Mouse (Mus musculus) forebrain, embryonic 16.5 days (tissue): ENCODE results near the gene Pold4. TPM values are rescaled to one million over a fixed set of nuclear protein-coding genes. Genes with fewer than 3 reads are reported as not detected.

ENCODE experiments used
- ATAC-seq: fragments of 200-750 bp; cut with Nextera tagmentation; 2 replicates; pipeline ENCODE4 v1.8.0; 2017; ENCODE audit warnings: mild to moderate bottlenecking, moderate library complexity
- H3K27ac ChIP-seq: fragments of 300-500 bp; sonication (generic); 2 replicates; pipeline ENCODE4 v1.5.1; 2014; ENCODE audit warnings: low read length, control low read depth
- H3K27me3 ChIP-seq: fragments of 300-500 bp; sonication (generic); replicated peaks from 2 replicates; pipeline ENCODE4 v1.6.1; 2014; ENCODE audit warnings: low read length; ENCODE audit not compliant: control insufficient read depth, insufficient read depth
- H3K36me3 ChIP-seq: fragments of 300-500 bp; sonication (generic); 2 replicates; pipeline ENCODE4 v1.6.1; 2014; ENCODE audit not compliant: control insufficient read depth, insufficient read depth
- H3K4me1 ChIP-seq: fragments of 300-500 bp; sonication (generic); replicated peaks from 2 replicates; pipeline ENCODE4 v1.6.1; 2014; ENCODE audit warnings: low read length; ENCODE audit not compliant: control insufficient read depth, insufficient read depth
- H3K4me2 ChIP-seq: fragments of 300-500 bp; sonication (generic); 2 replicates; pipeline ENCODE4 v1.6.1; 2014; ENCODE audit warnings: mild to moderate bottlenecking, low read length, control low read depth
- H3K4me3 ChIP-seq: fragments of 300-500 bp; sonication (generic); replicated peaks from 2 replicates; pipeline ENCODE4 v1.5.1; 2014; ENCODE audit warnings: mild to moderate bottlenecking, low read length, control low read depth
- H3K9ac ChIP-seq: fragments of 300-500 bp; sonication (generic); replicated peaks from 2 replicates; pipeline ENCODE4 v1.6.1; 2014; ENCODE audit warnings: low read depth, low read length, control low read depth
- H3K9me3 ChIP-seq: fragments of 300-500 bp; sonication (generic); 2 replicates; pipeline ENCODE4 v1.6.1; 2016; ENCODE audit warnings: low read length; ENCODE audit not compliant: control insufficient read depth
- WGBS: fragments of 180-500 bp; shearing (Covaris S2); extraction: QIAGEN DNeasy Blood & Tissue Kit; methylation state at CpG from one replicate; pipeline ENCODE4 v1.1.7; 2014; 5-methylcytosine and 5-hydroxymethylcytosine counted together
- polyA plus RNA-seq: library from polyadenylated mRNA; unstranded; fragments of >200 nt; fragmentation: Nextera tagmentation; extraction: Ambion mirVana; gene quantifications from 2 replicates; pipeline ENCODE4 v1.2.1, GENCODE M21; 2015

Gene Pold4
- polyA plus RNA-seq: 19.6 and 21.9 TPM in 2 replicates

GRCm38 (mm10) chr19:4231253-4232185 is at the start of gene Pold4:
Gene Pold4, plus strand, starts transcription at chr19:4231899.
- Histone ChIP-seq H3K9ac (peak within 1 kb of the TSS; percentile 74), H3K9me3 (no peaks in the 10 kb centered on the region), H3K27me3 (peaks cover 10% of the 10 kb centered on the region), H3K4me2 (peak within 1 kb of the TSS; percentile 68), H3K4me1 (peaks cover 11% of the 10 kb centered on the region), H3K36me3 (no peaks in the 10 kb centered on the region), H3K4me3 (peak within 1 kb of the TSS; percentile 67), H3K27ac (peak within 1 kb of the TSS; percentile 57)
- peak; percentile 95 for ATAC-seq
- WGBS: 12% methylated on average over 26 of the region's 26 CpGs

GRCm38 (mm10) chr19:4183689-4184088 is 48.0 kb upstream of the Pold4 start:
- WGBS: 63% methylated on average over 2 of the region's 2 CpGs
- H3K9me3 ChIP-seq: no peaks in the 10 kb centered on the region
- H3K4me2 ChIP-seq: no peak overlapping the region
- no peaks in the 10 kb centered on the region for H3K36me3 ChIP-seq
- H3K27me3 ChIP-seq: no peaks in the 10 kb centered on the region
- peaks cover 6% of the 10 kb centered on the region for H3K4me1 ChIP-seq
- no peak overlapping the region for H3K27ac ChIP-seq
- no peak overlapping the region for H3K9ac ChIP-seq
- no peak overlapping the region for H3K4me3 ChIP-seq
- ATAC-seq: no peak

GRCm38 (mm10) chr19:4184976-4185975 is 46.4 kb upstream of the Pold4 start:
- no peaks in the 10 kb centered on the region for H3K9me3 ChIP-seq
- no peaks in the 10 kb centered on the region for H3K27me3 ChIP-seq
- no peak overlapping the region for H3K4me3 ChIP-seq
- H3K4me2 ChIP-seq: no peak overlapping the region
- ATAC-seq: no peak
- H3K36me3 ChIP-seq: no peaks in the 10 kb centered on the region
- WGBS: 62% methylated on average over 15 of the region's 15 CpGs
- H3K9ac ChIP-seq: no peak overlapping the region
- peaks cover 6% of the 10 kb centered on the region for H3K4me1 ChIP-seq
- no peak overlapping the region for H3K27ac ChIP-seq

- 80% methylated on average over 3 of the region's 3 CpGs for WGBS
- H3K9me3 ChIP-seq: no peaks in the 10 kb centered on the region
These were observed 44.4 kb upstream of the Pold4 start for GRCm38 (mm10) chr19:4187303-4187702.

GRCm38 (mm10) chr19:4189051-4189620 is 42.6 kb upstream of the Pold4 start:
- H3K4me1 ChIP-seq: peaks cover 18% of the 10 kb centered on the region
- H3K27ac ChIP-seq: no peak overlapping the region
- H3K36me3 ChIP-seq: peaks cover 2% of the 10 kb centered on the region; the same call in 1 of the 2 replicates
- 86% methylated on average over 12 of the region's 12 CpGs for WGBS
- H3K9me3 ChIP-seq: no peaks in the 10 kb centered on the region
- H3K4me2 ChIP-seq: no peak overlapping the region
- no peak overlapping the region for H3K9ac ChIP-seq
- ATAC-seq: no peak
- H3K4me3 ChIP-seq: no peak overlapping the region
- H3K27me3 ChIP-seq: no peaks in the 10 kb centered on the region

More at GRCm38 (mm10) chr19:4187303-4187702, 44.4 kb upstream of the Pold4 start:
- H3K27ac ChIP-seq: no peak overlapping the region
- H3K4me3 ChIP-seq: no peak overlapping the region
- ATAC-seq: no peak
- no peaks in the 10 kb centered on the region for H3K27me3 ChIP-seq
- no peak overlapping the region for H3K4me2 ChIP-seq
- peaks cover 3% of the 10 kb centered on the region; the same call in 1 of the 2 replicates for H3K4me1 ChIP-seq
- H3K9ac ChIP-seq: no peak overlapping the region
- no peaks in the 10 kb centered on the region for H3K36me3 ChIP-seq

- H3K9me3 ChIP-seq: no peaks in the 10 kb centered on the region
- no peaks in the 10 kb centered on the region for H3K27me3 ChIP-seq
These were observed 40.8 kb upstream of the Pold4 start, which contains the start of gene Tbc1d10c for GRCm38 (mm10) chr19:4190831-4191334. Gene Tbc1d10c, minus strand, starts transcription at chr19:4191284.

GRCm38 (mm10) chr19:4191528-4192250 is 40.0 kb upstream of the Pold4 start, which contains the start of gene Ppp1ca:
Gene Ppp1ca, plus strand, starts transcription at chr19:4192065.
- peak; percentile 91 for ATAC-seq
- Histone ChIP-seq H3K4me3 (peak within 1 kb of the TSS; percentile 67), H3K27ac (peak within 1 kb of the TSS; percentile 84), H3K4me2 (peak within 1 kb of the TSS; percentile 97), H3K4me1 (peaks cover 28% of the 10 kb centered on the region), H3K27me3 (no peaks in the 10 kb centered on the region), H3K9ac (peak within 1 kb of the TSS; percentile 91), H3K36me3 (peaks cover 14% of the 10 kb centered on the region), H3K9me3 (no peaks in the 10 kb centered on the region)
- WGBS: 7% methylated on average over 40 of the region's 47 CpGs

More at GRCm38 (mm10) chr19:4190831-4191334, 40.8 kb upstream of the Pold4 start, which contains the start of gene Tbc1d10c:
- H3K27ac ChIP-seq: peak within 1 kb of the TSS; percentile 84
- H3K4me1 ChIP-seq: peaks cover 23% of the 10 kb centered on the region
- 78% methylated on average over 4 of the region's 4 CpGs for WGBS
- ATAC-seq: no peak
- peak within 1 kb of the TSS; percentile 91 for H3K9ac ChIP-seq
- peak within 1 kb of the TSS; percentile 67 for H3K4me3 ChIP-seq
- H3K36me3 ChIP-seq: peaks cover 10% of the 10 kb centered on the region
- H3K4me2 ChIP-seq: peak within 1 kb of the TSS; percentile 97
